Mouse (Mus musculus) heart, embryonic 15.5 days (tissue): Measurements from ENCODE around the gene Slc25a4. TPM values are rescaled to one million over a fixed set of nuclear protein-coding genes. Genes with fewer than 3 reads are reported as not detected.

Experiments
- ATAC-seq: fragments of 200-750 bp; cut with Nextera tagmentation; replicated peaks from 2 replicates; pipeline ENCODE4 v1.8.0; 2017; ENCODE audit warnings: low read depth, moderate TSS enrichment; ENCODE audit not compliant: insufficient number of reproducible peaks, insufficient read depth, low FRiP score
- H3K27ac ChIP-seq: fragments of 300-500 bp; sonication (generic); 2 replicates; pipeline ENCODE4 v1.5.1; 2015; ENCODE audit warnings: mild to moderate bottlenecking, inconsistent platforms
- H3K27me3 ChIP-seq: fragments of 300-500 bp; sonication (generic); 2 replicates; pipeline ENCODE4 v1.6.1; 2015; ENCODE audit warnings: inconsistent platforms
- H3K36me3 ChIP-seq: fragments of 300-500 bp; sonication (generic); 2 replicates; pipeline ENCODE4 v1.6.1; 2015; ENCODE audit warnings: mild to moderate bottlenecking, inconsistent platforms
- H3K4me1 ChIP-seq: fragments of 300-500 bp; sonication (generic); replicated peaks from 2 replicates; pipeline ENCODE4 v1.6.1; 2015; ENCODE audit warnings: inconsistent platforms
- H3K4me2 ChIP-seq: fragments of 300-500 bp; sonication (generic); 2 replicates; pipeline ENCODE4 v1.6.1; 2015; ENCODE audit warnings: inconsistent platforms, mild to moderate bottlenecking, moderate library complexity
- H3K4me3 ChIP-seq: fragments of 300-500 bp; sonication (generic); 2 replicates; pipeline ENCODE4 v1.5.1; 2015; ENCODE audit warnings: mild to moderate bottlenecking, inconsistent platforms
- H3K9ac ChIP-seq: fragments of 300-500 bp; sonication (generic); 2 replicates; pipeline ENCODE4 v1.6.1; 2015; ENCODE audit warnings: mild to moderate bottlenecking, inconsistent platforms
- H3K9me3 ChIP-seq: fragments of 300-500 bp; sonication (generic); replicated peaks from 2 replicates; pipeline ENCODE4 v1.6.1; 2016; ENCODE audit warnings: inconsistent platforms
- WGBS: fragments of 180-500 bp; shearing (Covaris S2); methylation state at CpG from one replicate; pipeline ENCODE4 v1.1.7; 2015; ENCODE audit warnings: mixed read lengths; 5-methylcytosine and 5-hydroxymethylcytosine counted together
- polyA plus RNA-seq: library from polyadenylated mRNA; unstranded; fragments of >200 nt; fragmentation: Nextera tagmentation; extraction: Ambion mirVana; gene quantifications from 2 replicates; pipeline ENCODE4 v1.2.1, GENCODE M21; 2015

Gene Slc25a4
- polyA plus RNA-seq, 1 experiment from 2014 or later = 2,378 TPM

DNA sequence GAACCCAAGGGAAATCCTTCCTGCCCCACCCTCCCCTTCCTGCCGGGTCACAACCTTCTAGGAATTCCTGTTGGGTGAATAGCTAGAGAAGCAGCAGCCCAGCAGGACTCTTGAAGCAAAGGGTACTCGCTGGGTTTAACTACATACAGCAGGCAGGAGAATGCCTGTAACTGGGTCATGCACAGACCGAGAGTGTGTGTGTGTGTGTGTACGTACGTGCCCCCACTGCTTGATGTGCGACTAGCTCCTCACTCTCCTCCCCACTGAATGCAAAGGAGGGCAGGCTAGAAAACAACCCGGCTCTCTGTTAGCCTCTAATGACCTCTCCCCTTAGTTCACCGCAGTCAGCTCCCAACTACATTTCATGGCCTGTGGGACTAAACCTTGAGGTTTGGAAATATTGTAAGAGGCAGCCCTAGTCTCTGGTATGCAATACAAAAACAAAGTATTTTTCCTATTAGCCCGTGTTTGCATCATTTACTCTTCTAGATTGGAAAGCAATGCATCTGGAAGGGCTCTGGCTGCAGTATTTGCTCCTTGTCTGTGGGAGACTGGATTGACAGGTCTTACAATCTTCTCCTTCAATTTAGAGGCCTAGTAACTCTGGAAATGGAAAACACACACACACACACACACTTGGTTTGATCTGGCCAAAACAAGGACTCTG, 6.0 kb downstream of the Slc25a4 start:
- Histone ChIP-seq H3K9ac (no peak overlapping the region), H3K36me3 (peaks cover 57% of the 10 kb centered on the region), H3K4me1 (peaks cover 41% of the 10 kb centered on the region), H3K27me3 (no peaks in the 10 kb centered on the region), H3K4me3 (no peak overlapping the region), H3K4me2 (no peak overlapping the region), H3K27ac (peak overlapping the region; percentile 47; the same call in 1 of the 2 replicates), H3K9me3 (no peaks in the 10 kb centered on the region)
- ATAC-seq = no peak
- WGBS = 73% methylated on average over 9 of the region's 9 CpGs

DNA sequence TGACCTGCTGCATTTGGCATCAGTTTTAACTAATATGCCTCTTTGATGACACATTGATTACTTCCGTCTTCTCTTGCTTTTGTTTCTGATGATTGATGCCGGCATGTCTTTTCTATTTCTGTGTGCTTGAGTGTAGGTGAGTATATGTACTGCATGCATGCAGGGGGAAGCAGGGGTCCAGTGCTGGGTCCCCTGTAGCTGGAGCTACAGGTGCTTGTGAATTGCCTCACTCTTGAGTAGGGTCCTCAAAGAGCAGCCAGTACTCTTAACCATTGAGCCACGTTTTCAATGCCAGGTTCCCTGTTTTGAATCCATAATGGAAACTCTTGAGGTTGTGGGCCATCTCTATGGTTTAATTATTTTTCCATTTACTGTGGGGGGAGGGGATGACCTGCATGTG, 6.8 kb downstream of the Slc25a4 start:
- Histone ChIP-seq H3K27me3 (no peaks in the 10 kb centered on the region), H3K9me3 (no peaks in the 10 kb centered on the region), H3K4me3 (no peak overlapping the region), H3K4me1 (peaks cover 35% of the 10 kb centered on the region), H3K27ac (no peak overlapping the region), H3K4me2 (no peak overlapping the region), H3K9ac (no peak overlapping the region), H3K36me3 (peaks cover 55% of the 10 kb centered on the region)
- ATAC-seq = no peak
- WGBS = 71% methylated on average over 3 of the region's 3 CpGs

DNA sequence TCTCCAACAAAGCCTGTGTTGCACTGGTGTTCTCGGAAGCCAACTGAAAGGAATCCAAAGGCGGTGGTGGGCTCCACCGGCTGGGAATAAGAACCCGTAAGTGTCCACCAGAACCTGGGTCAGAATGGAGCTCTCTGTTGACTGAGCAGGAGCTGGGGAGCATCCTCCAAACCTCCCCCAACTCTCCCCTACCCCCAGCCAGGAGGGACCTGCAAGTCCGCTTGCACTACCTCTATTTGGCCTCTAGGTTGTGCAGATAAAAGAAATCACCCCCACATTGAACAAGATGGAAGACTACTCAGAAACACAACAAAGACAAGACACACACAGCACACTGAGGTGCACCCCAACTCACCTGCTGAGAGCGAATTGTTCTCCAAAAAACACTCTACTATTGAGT, 8.7 kb downstream of the Slc25a4 start:
- Histone ChIP-seq H3K4me3 (no peak overlapping the region), H3K9me3 (no peaks in the 10 kb centered on the region), H3K27ac (no peak overlapping the region), H3K27me3 (no peaks in the 10 kb centered on the region), H3K4me2 (no peak overlapping the region), H3K36me3 (peaks cover 36% of the 10 kb centered on the region), H3K9ac (no peak overlapping the region), H3K4me1 (peaks cover 16% of the 10 kb centered on the region)
- no peak for ATAC-seq
- 85% methylated on average over 6 of the region's 6 CpGs for WGBS

DNA sequence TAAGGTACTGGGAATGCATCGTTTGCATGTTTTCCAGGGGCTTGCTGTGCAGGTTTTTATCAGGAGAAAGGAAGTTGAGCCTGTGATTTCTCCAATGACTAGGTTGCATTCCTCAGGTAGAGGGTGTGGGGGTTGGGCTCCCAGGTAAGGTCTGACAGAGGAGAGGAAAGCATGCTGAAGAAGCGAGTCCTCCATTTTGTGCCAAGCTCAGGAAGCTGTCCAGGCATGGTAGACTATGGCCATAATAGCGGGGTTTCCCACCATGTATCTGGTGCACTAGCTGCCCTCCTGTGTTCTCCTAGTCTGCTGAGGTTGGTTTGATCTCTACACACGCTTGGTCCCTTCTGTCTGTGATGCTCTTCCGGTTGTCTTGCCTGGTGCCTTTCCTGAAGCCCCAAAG, 13.4 kb downstream of the Slc25a4 start:
- Histone ChIP-seq H3K4me1 (no peaks in the 10 kb centered on the region), H3K9ac (no peak overlapping the region), H3K9me3 (no peaks in the 10 kb centered on the region), H3K27me3 (no peaks in the 10 kb centered on the region), H3K4me3 (no peak overlapping the region), H3K4me2 (no peak overlapping the region), H3K36me3 (peaks cover 15% of the 10 kb centered on the region), H3K27ac (no peak overlapping the region)
- ATAC-seq = no peak
- WGBS = 80% methylated on average over 5 of the region's 5 CpGs

DNA sequence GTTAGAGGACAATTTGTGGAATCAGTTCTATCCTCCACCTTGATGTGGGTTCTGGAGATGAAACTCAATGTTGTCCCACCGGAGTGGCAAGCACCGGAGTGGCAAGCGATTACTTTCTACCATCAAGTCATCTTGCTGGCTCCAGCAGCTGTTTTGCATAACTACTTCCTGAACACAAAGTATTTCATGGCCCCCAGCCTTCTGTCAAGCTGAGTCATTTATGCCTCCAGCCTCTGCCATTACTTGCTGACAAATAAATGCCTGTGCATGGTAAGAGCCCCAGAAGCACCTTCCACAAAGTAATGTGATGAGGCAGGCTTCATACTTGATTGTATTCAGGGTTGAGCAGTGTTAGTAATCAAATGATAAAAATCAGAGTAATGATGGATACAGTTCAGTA, 14.2 kb downstream of the Slc25a4 start:
- ATAC-seq = no peak
- H3K36me3 ChIP-seq = peaks cover 16% of the 10 kb centered on the region
- WGBS = 91% methylated on average over 3 of the region's 3 CpGs
- H3K9me3 ChIP-seq = no peaks in the 10 kb centered on the region
- H3K4me3 ChIP-seq = no peak overlapping the region
- H3K4me1 ChIP-seq = no peaks in the 10 kb centered on the region
- no peak overlapping the region for H3K27ac ChIP-seq
- no peaks in the 10 kb centered on the region for H3K27me3 ChIP-seq
- H3K4me2 ChIP-seq = no peak overlapping the region
- no peak overlapping the region for H3K9ac ChIP-seq

DNA sequence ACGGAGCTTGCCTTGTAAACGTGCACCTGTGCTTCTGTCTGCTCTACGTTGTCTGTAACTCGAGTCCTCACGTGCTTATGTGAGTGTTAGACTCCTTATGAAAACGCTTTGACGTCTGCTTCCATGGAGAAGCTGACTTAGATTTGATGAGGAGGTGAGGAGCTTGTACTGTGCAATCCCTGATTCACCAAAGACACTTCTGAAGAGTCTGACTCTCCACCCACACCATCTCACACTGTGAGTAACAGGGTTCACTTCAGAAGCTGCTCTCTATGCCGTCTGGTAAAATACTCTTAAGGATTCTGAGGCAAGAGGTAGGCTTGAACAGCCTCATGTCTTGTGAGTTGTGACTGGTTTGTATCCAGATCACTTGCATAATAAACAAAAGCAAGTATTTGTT, 18.0 kb downstream of the Slc25a4 start:
- H3K9me3 ChIP-seq = no peaks in the 10 kb centered on the region
- H3K27me3 ChIP-seq = no peaks in the 10 kb centered on the region
- no peak for ATAC-seq
- H3K4me3 ChIP-seq = no peak overlapping the region
- no peaks in the 10 kb centered on the region for H3K4me1 ChIP-seq
- 79% methylated on average over 8 of the region's 8 CpGs for WGBS
- H3K36me3 ChIP-seq = peaks cover 16% of the 10 kb centered on the region
- no peak overlapping the region for H3K4me2 ChIP-seq
- no peak overlapping the region for H3K9ac ChIP-seq
- H3K27ac ChIP-seq = no peak overlapping the region

DNA sequence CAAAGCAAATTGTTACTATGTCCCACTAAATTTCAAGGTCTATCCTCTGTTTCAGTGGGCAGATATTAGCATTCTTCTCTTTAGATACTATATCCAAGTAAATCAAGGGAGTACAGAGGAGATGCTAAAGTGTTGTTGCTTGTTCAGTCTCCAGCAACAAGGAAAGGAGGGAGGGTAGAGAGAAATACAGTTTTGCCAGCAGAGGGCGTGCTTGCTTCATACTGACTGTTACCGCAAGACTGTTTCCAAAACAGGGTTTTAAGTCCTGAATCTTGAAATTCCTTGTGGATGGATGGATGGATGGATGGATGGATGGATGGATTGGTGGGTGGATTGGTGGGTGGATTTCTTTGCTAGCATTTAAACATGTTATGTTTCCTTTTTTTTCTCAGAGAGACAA, 25.7 kb downstream of the Slc25a4 start:
- Histone ChIP-seq H3K9ac (no peak overlapping the region), H3K27me3 (no peaks in the 10 kb centered on the region), H3K4me3 (no peak overlapping the region), H3K27ac (no peak overlapping the region), H3K9me3 (no peaks in the 10 kb centered on the region), H3K4me1 (peaks cover 9% of the 10 kb centered on the region), H3K36me3 (0 out of 2 replicates have a peak, but pooled peaks cover 5% of the 10 kb centered on the region), H3K4me2 (no peak overlapping the region)
- WGBS = 4% methylated on average over 2 of the region's 2 CpGs
- no peak for ATAC-seq

DNA sequence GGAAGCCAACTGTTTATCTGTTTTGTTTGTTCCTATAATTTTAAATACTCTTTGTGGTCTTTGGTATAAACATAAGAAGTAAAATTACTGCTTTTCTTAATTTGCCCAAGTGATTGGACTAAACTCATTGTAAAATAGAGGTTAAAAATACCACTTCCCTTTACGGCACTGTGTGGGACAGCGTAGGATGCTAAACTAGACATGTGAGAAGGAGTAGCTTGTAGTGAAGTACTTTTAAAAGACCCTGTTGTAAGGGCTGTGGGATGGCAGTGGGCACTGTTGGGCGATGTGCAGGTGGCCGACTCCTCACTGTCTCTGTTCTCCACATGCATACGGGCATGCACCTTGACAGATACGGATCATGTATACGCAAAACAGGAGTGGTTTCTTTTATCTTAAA, 30.9 kb downstream of the Slc25a4 start:
- no peak for ATAC-seq
- Histone ChIP-seq H3K27me3 (no peaks in the 10 kb centered on the region), H3K36me3 (0 out of 2 replicates have a peak, but pooled peaks cover 5% of the 10 kb centered on the region), H3K9me3 (no peaks in the 10 kb centered on the region), H3K4me1 (no peaks in the 10 kb centered on the region), H3K4me2 (no peak overlapping the region), H3K4me3 (no peak overlapping the region), H3K27ac (no peak overlapping the region), H3K9ac (no peak overlapping the region)
- WGBS = 91% methylated on average over 7 of the region's 7 CpGs

DNA sequence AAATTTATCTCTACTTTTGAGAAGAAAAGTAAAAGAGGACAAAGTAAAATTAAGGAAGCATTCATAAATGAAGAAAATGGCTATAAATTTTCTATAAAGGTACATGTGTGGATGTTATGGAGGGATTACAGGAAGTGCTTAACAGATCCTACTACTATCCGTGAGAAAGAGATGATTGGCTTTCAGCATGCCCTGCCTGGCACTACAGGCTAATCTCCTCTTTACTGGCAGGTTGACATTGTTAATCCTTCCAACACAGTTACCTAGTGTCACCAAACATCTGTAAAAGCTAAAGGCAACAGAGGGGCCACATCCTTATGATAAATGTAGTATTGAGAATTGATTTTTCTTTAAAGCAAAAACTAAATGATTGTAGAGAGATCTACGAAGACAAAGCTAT, 37.4 kb downstream of the Slc25a4 start:
- H3K9ac ChIP-seq = no peak overlapping the region
- H3K4me3 ChIP-seq = no peak overlapping the region
- no peaks in the 10 kb centered on the region for H3K4me1 ChIP-seq
- no peaks in the 10 kb centered on the region for H3K27me3 ChIP-seq
- no peak overlapping the region for H3K4me2 ChIP-seq
- H3K36me3 ChIP-seq = peaks cover 17% of the 10 kb centered on the region; the same call in 1 of the 2 replicates
- no peaks in the 10 kb centered on the region for H3K9me3 ChIP-seq
- no peak overlapping the region for H3K27ac ChIP-seq
- WGBS = 59% methylated on average over 2 of the region's 2 CpGs
- ATAC-seq = no peak

DNA sequence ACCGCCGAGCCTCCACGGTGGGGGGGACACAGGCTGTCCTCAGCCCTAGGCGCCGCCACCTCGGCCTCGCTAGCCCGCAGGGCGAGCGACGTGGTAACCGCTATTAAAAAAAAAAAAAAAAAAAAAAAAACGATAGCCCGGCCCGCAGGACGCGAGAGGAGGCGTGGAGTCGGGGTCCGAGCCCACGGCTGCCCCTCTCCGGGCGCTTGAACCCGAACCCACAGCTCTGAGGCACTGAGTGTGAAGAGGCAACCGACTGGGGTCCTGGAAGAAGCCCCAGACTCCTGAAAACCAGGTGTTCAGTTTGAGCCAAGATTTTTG, 47.3 kb downstream of the Slc25a4 start:
- peak overlapping the region; percentile 82 for H3K4me3 ChIP-seq
- H3K36me3 ChIP-seq = no peaks in the 10 kb centered on the region
- ATAC-seq = no peak; the same call in 1 of the 2 replicates
- WGBS = under 1% methylated on average over 24 of the region's 25 CpGs
- H3K27ac ChIP-seq = peak overlapping the region; percentile 86
- no peaks in the 10 kb centered on the region for H3K9me3 ChIP-seq
- H3K4me1 ChIP-seq = peaks cover 16% of the 10 kb centered on the region
- H3K27me3 ChIP-seq = no peaks in the 10 kb centered on the region
- H3K4me2 ChIP-seq = peak overlapping the region; percentile 71
- H3K9ac ChIP-seq = peak overlapping the region; percentile 94

DNA sequence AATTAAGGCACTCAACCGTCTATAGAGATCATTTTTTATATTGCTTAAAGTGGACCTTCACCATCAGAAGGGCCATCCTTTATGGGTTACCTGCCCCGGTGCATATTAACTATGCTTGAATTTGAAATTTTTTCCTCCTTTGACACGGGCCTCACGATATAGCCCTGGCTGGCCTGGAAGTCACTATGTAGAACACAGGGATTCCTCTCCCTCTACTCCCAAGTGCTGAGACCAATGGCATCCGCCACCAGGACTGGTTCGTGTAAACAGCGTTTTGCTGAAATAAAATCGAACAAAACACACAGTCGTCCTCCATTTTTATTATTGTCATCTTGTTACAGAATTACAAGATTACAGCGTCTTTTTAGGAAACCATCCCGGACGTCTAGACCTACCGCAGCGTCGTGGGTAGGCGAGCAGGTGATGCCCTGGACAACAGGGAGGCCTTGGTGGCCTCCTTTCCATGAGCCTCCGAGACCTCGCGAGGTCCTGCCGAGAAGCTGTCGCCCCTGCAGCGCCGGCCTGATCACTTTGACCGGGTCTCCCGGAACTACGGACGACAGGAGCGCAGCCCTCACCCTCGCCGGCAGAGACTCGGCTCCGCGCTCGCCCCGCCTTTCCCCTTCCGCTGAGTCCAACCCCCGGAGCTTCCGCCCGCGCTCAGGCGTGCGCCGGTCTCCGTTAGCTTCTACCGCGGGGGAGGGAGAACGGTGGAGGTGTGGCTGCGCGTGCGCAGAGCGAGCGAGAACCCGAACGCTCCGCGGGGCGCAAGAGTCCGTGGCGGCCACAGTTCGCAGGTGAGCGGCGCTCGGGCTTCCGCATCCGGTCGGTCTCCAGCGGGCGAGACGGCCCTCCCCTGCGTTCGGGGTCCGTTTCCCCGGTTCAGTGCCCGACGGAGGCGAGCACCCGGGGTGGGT, 47.9 kb downstream of the Slc25a4 start:
- Histone ChIP-seq H3K36me3 (no peaks in the 10 kb centered on the region), H3K4me3 (peak overlapping the region; percentile 82), H3K9ac (peak overlapping the region; percentile 94), H3K9me3 (no peaks in the 10 kb centered on the region), H3K27ac (peak overlapping the region; percentile 86), H3K4me1 (peaks cover 16% of the 10 kb centered on the region), H3K27me3 (no peaks in the 10 kb centered on the region), H3K4me2 (peak overlapping the region; percentile 71)
- peak; percentile 99 for ATAC-seq
- 2% methylated on average over 77 of the region's 77 CpGs for WGBS
